Mouse (Mus musculus): ENCODE data around the gene Fam170b. TPM values are rescaled to one million over a fixed set of nuclear protein-coding genes. Genes with fewer than 3 reads are reported as not detected.

Fam170b gene
- polyA plus RNA-seq, 2 experiments: not detected

DNA sequence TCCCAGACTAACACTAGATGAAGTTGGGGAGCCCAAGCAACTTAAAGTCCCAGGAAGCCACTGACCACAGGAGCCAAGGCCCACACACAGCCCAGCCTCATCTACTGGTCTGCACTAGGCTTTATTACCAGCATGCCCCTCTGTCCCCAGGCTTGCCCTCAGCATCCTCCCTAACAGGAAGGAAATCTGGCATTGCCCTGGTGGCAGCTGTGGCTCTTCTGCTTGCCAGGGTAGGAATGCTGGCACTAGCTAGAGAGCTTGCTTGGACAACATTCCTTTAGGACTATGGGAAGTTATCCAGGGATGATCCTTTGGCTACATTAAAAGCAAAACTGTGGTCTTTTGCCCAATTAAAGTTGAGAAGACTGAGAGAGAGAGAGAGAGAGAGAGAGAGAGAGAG, 23.7 kb upstream of the Fam170b start:
- ATAC-seq (ENCODE audit: low FRiP score, low read depth) (no peak), DNase-seq (ENCODE audit: low spot score) (no peak)
- Histone ChIP-seq H3K27ac (replicated peaks; ENCODE audit: low read depth, low read length) (no peak overlapping the region), H3K4me3 (replicated peaks; ENCODE audit: low read length) (no peak overlapping the region), H3K9ac (ENCODE audit: low read depth, low read length, severe bottlenecking) (no peak overlapping the region), H3K9me3 (ENCODE audit: control insufficient read depth, low read length) (no peaks in the 10 kb centered on the region), H3K36me3 (ENCODE audit: control insufficient read depth, insufficient read depth, low read length) (no peaks in the 10 kb centered on the region), H3K4me1 (ENCODE audit: control insufficient read depth, insufficient read depth, low read length) (no peaks in the 10 kb centered on the region), H3K4me2 (replicated peaks; ENCODE audit: low read depth, low read length, severe bottlenecking) (no peak overlapping the region), H3K27me3 (ENCODE audit: control insufficient read depth, insufficient read depth, low read length) (no peaks in the 10 kb centered on the region)
- TF ChIP-seq POLR2A (IDR thresholded peaks at IDR 0.05; ENCODE audit: borderline replicate concordance, extremely low read depth, insufficient read depth, insufficient read length): no peak

DNA sequence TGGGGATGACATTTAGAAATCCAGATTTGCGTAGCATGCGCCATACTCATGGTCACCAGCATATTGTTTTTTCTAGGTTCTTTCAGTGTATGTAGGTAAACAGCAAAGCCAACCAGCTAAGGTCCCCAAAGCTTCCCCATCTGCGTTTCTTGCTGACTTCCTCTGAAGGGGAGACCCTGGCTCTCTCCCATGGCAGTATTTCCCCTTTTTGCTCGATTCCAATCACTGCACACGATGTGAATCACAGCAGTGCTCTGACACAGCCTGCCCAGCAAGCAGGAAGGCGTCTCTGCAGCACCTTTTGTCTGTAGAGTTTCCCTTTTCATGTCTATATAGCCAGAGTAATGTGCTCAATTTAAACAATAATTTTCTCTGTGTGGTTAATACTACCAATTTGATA, 21.3 kb upstream of the Fam170b start:
- Histone ChIP-seq H3K4me3 (replicated peaks; ENCODE audit: low read length) (no peak overlapping the region), H3K36me3 (ENCODE audit: control insufficient read depth, insufficient read depth, low read length) (no peaks in the 10 kb centered on the region), H3K4me2 (replicated peaks; ENCODE audit: low read depth, low read length, severe bottlenecking) (no peak overlapping the region), H3K9me3 (ENCODE audit: control insufficient read depth, low read length) (no peaks in the 10 kb centered on the region), H3K27ac (replicated peaks; ENCODE audit: low read depth, low read length) (no peak overlapping the region), H3K9ac (ENCODE audit: low read depth, low read length, severe bottlenecking) (no peak overlapping the region), H3K4me1 (ENCODE audit: control insufficient read depth, insufficient read depth, low read length) (no peaks in the 10 kb centered on the region), H3K27me3 (ENCODE audit: control insufficient read depth, insufficient read depth, low read length) (no peaks in the 10 kb centered on the region)
- no peak for TF ChIP-seq POLR2A (IDR thresholded peaks at IDR 0.05; ENCODE audit: borderline replicate concordance, extremely low read depth, insufficient read depth, insufficient read length)
- no peak for ATAC-seq (ENCODE audit: low FRiP score, low read depth)
- DNase-seq (ENCODE audit: low spot score): no peak
- WGBS: 74% methylated on average over 6 of the region's 6 CpGs

DNA sequence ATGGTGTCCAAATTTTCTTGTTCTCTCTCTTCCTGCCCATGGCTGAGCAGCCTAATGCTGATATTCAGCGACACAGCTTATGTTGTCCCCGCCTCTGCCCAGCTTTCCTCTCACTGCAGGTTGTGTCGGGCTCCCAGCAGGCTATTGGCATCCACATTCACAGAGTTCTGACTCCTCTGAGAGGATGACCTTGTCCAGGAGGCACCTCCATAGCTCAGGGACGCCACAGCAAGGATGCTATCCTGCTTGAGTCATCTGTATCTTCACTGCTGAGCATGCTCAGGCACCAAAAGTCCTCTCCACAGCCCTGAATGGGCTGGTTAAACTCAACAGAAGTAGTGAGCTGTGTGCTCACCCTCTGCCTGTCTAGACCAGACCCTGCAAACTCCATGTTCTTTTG, 18.8 kb upstream of the Fam170b start:
- TF ChIP-seq POLR2A (IDR thresholded peaks at IDR 0.05; ENCODE audit: borderline replicate concordance, extremely low read depth, insufficient read depth, insufficient read length): no peak
- no peaks in the 10 kb centered on the region for H3K9me3 ChIP-seq (ENCODE audit: control insufficient read depth, low read length)
- H3K4me2 ChIP-seq (replicated peaks; ENCODE audit: low read depth, low read length, severe bottlenecking): no peak overlapping the region
- no peak overlapping the region for H3K4me3 ChIP-seq (replicated peaks; ENCODE audit: low read length)
- ATAC-seq (ENCODE audit: low FRiP score, low read depth) (no peak), DNase-seq (ENCODE audit: low spot score) (no peak)
- H3K36me3 ChIP-seq (ENCODE audit: control insufficient read depth, insufficient read depth, low read length): no peaks in the 10 kb centered on the region
- 0 out of 2 replicates have a peak, but pooled peaks cover 7% of the 10 kb centered on the region for H3K4me1 ChIP-seq (ENCODE audit: control insufficient read depth, insufficient read depth, low read length)
- no peak overlapping the region for H3K27ac ChIP-seq (replicated peaks; ENCODE audit: low read depth, low read length)
- H3K27me3 ChIP-seq (ENCODE audit: control insufficient read depth, insufficient read depth, low read length): no peaks in the 10 kb centered on the region
- 62% methylated on average over 4 of the region's 4 CpGs for WGBS
- no peak overlapping the region for H3K9ac ChIP-seq (ENCODE audit: low read depth, low read length, severe bottlenecking)

DNA sequence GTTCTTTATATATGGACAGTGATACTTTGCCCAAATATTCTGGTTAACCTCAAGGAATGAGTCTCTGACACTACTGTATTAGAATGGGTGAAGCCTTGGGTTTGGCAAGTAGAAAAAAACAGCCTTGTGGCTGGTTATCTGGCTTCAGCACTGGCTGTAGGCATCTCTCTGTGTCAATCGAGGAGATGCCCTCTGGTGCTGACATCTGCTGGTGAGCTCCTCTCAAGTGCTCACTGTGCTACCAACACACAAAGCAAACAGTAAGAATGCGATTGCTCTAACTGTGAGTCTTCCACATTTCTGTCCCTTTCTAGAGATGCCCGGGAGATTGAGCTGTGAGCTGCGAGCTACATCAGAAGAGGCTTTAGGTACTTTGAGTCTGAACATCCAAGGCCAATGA, 17.2 kb upstream of the Fam170b start:
- ATAC-seq (ENCODE audit: low FRiP score, low read depth) (no peak), DNase-seq (ENCODE audit: low spot score) (no peak)
- H3K36me3 ChIP-seq (ENCODE audit: control insufficient read depth, insufficient read depth, low read length): no peaks in the 10 kb centered on the region
- H3K27me3 ChIP-seq (ENCODE audit: control insufficient read depth, insufficient read depth, low read length): no peaks in the 10 kb centered on the region
- no peak for TF ChIP-seq POLR2A (IDR thresholded peaks at IDR 0.05; ENCODE audit: borderline replicate concordance, extremely low read depth, insufficient read depth, insufficient read length)
- no peak overlapping the region for H3K9ac ChIP-seq (ENCODE audit: low read depth, low read length, severe bottlenecking)
- no peak overlapping the region for H3K4me2 ChIP-seq (replicated peaks; ENCODE audit: low read depth, low read length, severe bottlenecking)
- 79% methylated on average over 4 of the region's 4 CpGs for WGBS
- H3K9me3 ChIP-seq (ENCODE audit: control insufficient read depth, low read length): no peaks in the 10 kb centered on the region
- H3K4me3 ChIP-seq (replicated peaks; ENCODE audit: low read length): no peak overlapping the region
- no peak overlapping the region for H3K27ac ChIP-seq (replicated peaks; ENCODE audit: low read depth, low read length)
- H3K4me1 ChIP-seq (ENCODE audit: control insufficient read depth, insufficient read depth, low read length): 0 out of 2 replicates have a peak, but pooled peaks cover 7% of the 10 kb centered on the region

DNA sequence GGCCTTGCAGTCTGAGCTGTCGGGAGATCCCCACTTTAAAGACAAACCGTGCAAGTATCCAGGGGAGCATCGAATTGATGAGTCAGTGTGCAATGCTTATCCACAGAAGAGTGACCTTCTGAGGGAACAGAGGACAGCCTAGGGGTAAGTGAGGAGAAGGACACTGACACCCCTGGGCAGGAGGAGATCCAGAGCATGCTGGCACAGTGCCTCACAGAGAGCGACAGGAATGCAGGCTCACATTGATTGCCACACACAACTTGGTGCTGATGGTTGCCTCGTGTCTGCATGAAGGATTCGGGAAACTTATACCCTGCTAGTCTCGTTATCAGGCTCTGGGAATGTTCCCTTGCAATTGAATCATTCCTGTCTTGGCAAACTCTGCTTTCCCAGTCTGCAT, 16.5 kb upstream of the Fam170b start:
- Histone ChIP-seq H3K4me3 (replicated peaks; ENCODE audit: low read length) (no peak overlapping the region), H3K27me3 (ENCODE audit: control insufficient read depth, insufficient read depth, low read length) (no peaks in the 10 kb centered on the region), H3K4me1 (ENCODE audit: control insufficient read depth, insufficient read depth, low read length) (0 out of 2 replicates have a peak, but pooled peaks cover 7% of the 10 kb centered on the region), H3K4me2 (replicated peaks; ENCODE audit: low read depth, low read length, severe bottlenecking) (no peak overlapping the region), H3K36me3 (ENCODE audit: control insufficient read depth, insufficient read depth, low read length) (no peaks in the 10 kb centered on the region), H3K27ac (replicated peaks; ENCODE audit: low read depth, low read length) (no peak overlapping the region), H3K9ac (ENCODE audit: low read depth, low read length, severe bottlenecking) (no peak overlapping the region), H3K9me3 (ENCODE audit: control insufficient read depth, low read length) (no peaks in the 10 kb centered on the region)
- DNase-seq (ENCODE audit: low spot score) (no peak), ATAC-seq (ENCODE audit: low FRiP score, low read depth) (no peak)
- WGBS: 47% methylated on average over 7 of the region's 7 CpGs
- no peak for TF ChIP-seq POLR2A (IDR thresholded peaks at IDR 0.05; ENCODE audit: borderline replicate concordance, extremely low read depth, insufficient read depth, insufficient read length)

DNA sequence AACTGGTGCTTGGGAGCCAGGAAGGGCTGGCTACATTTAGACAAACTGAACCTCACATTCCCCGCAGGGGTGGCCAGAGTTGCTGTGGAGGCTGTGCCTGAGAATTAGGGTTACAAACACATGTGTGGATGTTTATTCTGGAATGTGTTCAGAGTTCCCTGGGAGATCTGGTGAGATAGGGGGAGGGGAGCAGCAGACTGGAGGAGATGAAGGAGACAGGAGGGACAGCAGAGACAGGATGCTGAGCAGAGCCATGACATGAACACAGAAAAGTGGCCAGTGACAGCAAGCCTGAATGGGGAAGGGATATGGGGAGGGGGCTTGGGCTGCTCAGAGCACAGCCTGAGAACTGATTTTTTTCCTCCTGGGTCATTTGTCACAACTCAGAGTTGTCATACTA, 14.5 kb upstream of the Fam170b start:
- 13% methylated on average over 1 of the region's 1 CpGs for WGBS
- no peaks in the 10 kb centered on the region for H3K36me3 ChIP-seq (ENCODE audit: control insufficient read depth, insufficient read depth, low read length)
- 0 out of 2 replicates have a peak, but pooled peaks cover 8% of the 10 kb centered on the region for H3K4me1 ChIP-seq (ENCODE audit: control insufficient read depth, insufficient read depth, low read length)
- no peak overlapping the region for H3K4me2 ChIP-seq (replicated peaks; ENCODE audit: low read depth, low read length, severe bottlenecking)
- TF ChIP-seq POLR2A (IDR thresholded peaks at IDR 0.05; ENCODE audit: borderline replicate concordance, extremely low read depth, insufficient read depth, insufficient read length): no peak
- H3K27ac ChIP-seq (replicated peaks; ENCODE audit: low read depth, low read length): no peak overlapping the region
- H3K9me3 ChIP-seq (ENCODE audit: control insufficient read depth, low read length): no peaks in the 10 kb centered on the region
- H3K9ac ChIP-seq (ENCODE audit: low read depth, low read length, severe bottlenecking): no peak overlapping the region
- peak; percentile 30; the same call in 1 of the 2 replicates for ATAC-seq (ENCODE audit: low FRiP score, low read depth)
- H3K4me3 ChIP-seq (replicated peaks; ENCODE audit: low read length): no peak overlapping the region
- no peaks in the 10 kb centered on the region for H3K27me3 ChIP-seq (ENCODE audit: control insufficient read depth, insufficient read depth, low read length)
- no peak for DNase-seq (ENCODE audit: low spot score)

Data from limb, embryonic 14.5 days (tissue).